Mouse (Mus musculus) liver, postnatal 0 days (tissue): ENCODE measurements at regions not wholly inside any gene's neighbourhood (a gene's known extent, or its start where the extent isn't known, plus 50 kb on each side); places are given as distances from the start of the nearest gene placed in this dataset.
A peak's percentile ranks its signal among the peaks of the same experiment; 100 is the strongest.

ENCODE experiments used
- ATAC-seq: fragments of 200-750 bp; cut with Nextera tagmentation; 2 replicates; pipeline ENCODE4 v1.8.0; 2017; ENCODE audit warnings: mild to moderate bottlenecking, moderate library complexity
- DNase-seq: peaks from one replicate; pipeline ENCODE4 v3.0.0-alpha.2; 2016
- H3K27ac ChIP-seq: fragments of 300-500 bp; sonication (generic); 2 replicates; pipeline ENCODE4 v1.5.1; 2014; ENCODE audit warnings: antibody characterized with exemption, moderate library complexity, mild to moderate bottlenecking, low read depth
- H3K27me3 ChIP-seq: fragments of 300-500 bp; sonication (generic); 2 replicates; pipeline ENCODE4 v1.6.1; 2014; ENCODE audit warnings: low read length, control low read depth, mixed read lengths; ENCODE audit not compliant: insufficient read depth
- H3K36me3 ChIP-seq: fragments of 300-500 bp; sonication (generic); replicated peaks from 2 replicates; pipeline ENCODE4 v1.6.1; 2014; ENCODE audit warnings: mild to moderate bottlenecking, control low read depth, low read length, moderate library complexity, mixed read lengths; ENCODE audit not compliant: insufficient read depth
- H3K4me1 ChIP-seq: fragments of 300-500 bp; sonication (generic); 2 replicates; pipeline ENCODE4 v1.6.1; 2014; ENCODE audit warnings: antibody characterized with exemption, mild to moderate bottlenecking, control low read depth; ENCODE audit not compliant: insufficient read depth
- H3K4me2 ChIP-seq: fragments of 300-500 bp; sonication (generic); 2 replicates; pipeline ENCODE4 v1.6.1; 2014; ENCODE audit warnings: low read depth, mild to moderate bottlenecking, low read length, moderate library complexity, mixed read lengths
- H3K4me3 ChIP-seq: fragments of 300-500 bp; sonication (generic); 2 replicates; pipeline ENCODE4 v1.5.1; 2014; ENCODE audit warnings: low read depth, low read length
- H3K9ac ChIP-seq: fragments of 300-500 bp; sonication (generic); replicated peaks from 2 replicates; pipeline ENCODE4 v1.6.1; 2014; ENCODE audit warnings: mild to moderate bottlenecking, moderate library complexity
- H3K9me3 ChIP-seq: fragments of 300-500 bp; sonication (generic); 2 replicates; pipeline ENCODE4 v1.6.1; 2016; ENCODE audit warnings: mild to moderate bottlenecking, control low read depth, low read length, mixed read lengths
- CTCF ChIP-seq: sonication (generic); IDR thresholded peaks from 2 replicates; pipeline ENCODE4 v1.5.1; 2016; ENCODE audit warnings: antibody characterized with exemption, low read depth
- EP300 ChIP-seq: IDR thresholded peaks from 2 replicates; pipeline ENCODE4 v1.6.1; 2016; ENCODE audit warnings: antibody characterized with exemption, low read depth, mild to moderate bottlenecking
- WGBS: fragments of 180-500 bp; shearing (Covaris S2); extraction: QIAGEN DNeasy Blood & Tissue Kit; methylation state at CpG from one replicate; pipeline ENCODE4 v1.1.7; 2014; ENCODE audit not compliant: insufficient replicate concordance; 5-methylcytosine and 5-hydroxymethylcytosine counted together

- DNase-seq, result no peak
- TF ChIP-seq CTCF, result no peak
- TF ChIP-seq EP300, result no peak
- Histone ChIP-seq H3K27me3 (no peaks in the 10 kb centered on the region), H3K4me1 (no peaks in the 10 kb centered on the region), H3K9me3 (no peaks in the 10 kb centered on the region), H3K27ac (no peak overlapping the region), H3K4me2 (no peak overlapping the region), H3K4me3 (no peak overlapping the region), H3K36me3 (no peaks in the 10 kb centered on the region), H3K9ac (no peak overlapping the region)
- no peak for ATAC-seq
- 82% methylated on average over 8 of the region's 10 CpGs for WGBS
These were observed 145.1 kb upstream of the Zfp64 start for GRCm38 (mm10) chr2:169100516-169100915.

- Histone ChIP-seq H3K9me3 (no peaks in the 10 kb centered on the region), H3K4me1 (no peaks in the 10 kb centered on the region), H3K4me3 (no peak overlapping the region), H3K36me3 (no peaks in the 10 kb centered on the region), H3K27me3 (no peaks in the 10 kb centered on the region), H3K4me2 (no peak overlapping the region), H3K9ac (no peak overlapping the region), H3K27ac (no peak overlapping the region)
- TF ChIP-seq CTCF (no peak), EP300 (no peak)
- ATAC-seq (no peak), DNase-seq (no peak)
- 84% methylated on average over 12 of the region's 12 CpGs for WGBS
These were observed 144.3 kb upstream of the Zfp64 start for GRCm38 (mm10) chr2:169099678-169100077.

GRCm38 (mm10) chr2:169098591-169098990, 143.2 kb upstream of the Zfp64 start:
- no peaks in the 10 kb centered on the region for H3K9me3 ChIP-seq
- no peak overlapping the region for H3K9ac ChIP-seq
- no peaks in the 10 kb centered on the region for H3K4me1 ChIP-seq
- DNase-seq, result no peak
- TF ChIP-seq CTCF (no peak), EP300 (no peak)
- 83% methylated on average over 6 of the region's 6 CpGs for WGBS
- no peaks in the 10 kb centered on the region for H3K36me3 ChIP-seq
- H3K27ac ChIP-seq, result no peak overlapping the region
- H3K4me3 ChIP-seq, result no peak overlapping the region
- ATAC-seq, result no peak
- H3K27me3 ChIP-seq, result no peaks in the 10 kb centered on the region
- no peak overlapping the region for H3K4me2 ChIP-seq

- H3K9ac ChIP-seq, result no peak overlapping the region
- no peak overlapping the region for H3K27ac ChIP-seq
- H3K36me3 ChIP-seq, result no peaks in the 10 kb centered on the region
- no peaks in the 10 kb centered on the region for H3K27me3 ChIP-seq
- DNase-seq (no peak), ATAC-seq (no peak)
- 0 out of 2 replicates have a peak, but pooled peaks cover under 1% of the 10 kb centered on the region for H3K4me1 ChIP-seq
- WGBS, result 90% methylated on average over 22 of the region's 22 CpGs
- H3K4me2 ChIP-seq, result no peak overlapping the region
- H3K4me3 ChIP-seq, result no peak overlapping the region
- peaks cover 2% of the 10 kb centered on the region; the same call in 1 of the 2 replicates for H3K9me3 ChIP-seq
- TF ChIP-seq EP300 (no peak), CTCF (no peak)
These were observed 138.8 kb upstream of the Zfp64 start for GRCm38 (mm10) chr2:169094011-169094754.

- Histone ChIP-seq H3K4me3 (no peak overlapping the region), H3K27ac (no peak overlapping the region)
- 71% methylated on average over 3 of the region's 3 CpGs for WGBS
These were observed 134.9 kb upstream of the Zfp64 start for GRCm38 (mm10) chr2:169090256-169090655.

GRCm38 (mm10) chr2:169088870-169089484, 133.6 kb upstream of the Zfp64 start:
- Histone ChIP-seq H3K4me2 (peak overlapping the region; percentile 23; the same call in 1 of the 2 replicates), H3K27me3 (no peaks in the 10 kb centered on the region), H3K36me3 (no peaks in the 10 kb centered on the region), H3K9me3 (peaks cover 2% of the 10 kb centered on the region; the same call in 1 of the 2 replicates), H3K27ac (peak overlapping the region; percentile 0; the same call in 1 of the 2 replicates), H3K9ac (no peak overlapping the region), H3K4me1 (0 out of 2 replicates have a peak, but pooled peaks cover 2% of the 10 kb centered on the region), H3K4me3 (no peak overlapping the region)
- WGBS, result 33% methylated on average over 16 of the region's 16 CpGs
- DNase-seq, result peak; percentile 27
- peak; percentile 35 for ATAC-seq
- TF ChIP-seq CTCF, result no peak
- TF ChIP-seq EP300, result no peak

More at GRCm38 (mm10) chr2:169090256-169090655, 134.9 kb upstream of the Zfp64 start:
- DNase-seq (no peak), ATAC-seq (no peak)
- H3K9me3 ChIP-seq, result peaks cover 2% of the 10 kb centered on the region; the same call in 1 of the 2 replicates
- H3K27me3 ChIP-seq, result no peaks in the 10 kb centered on the region
- no peaks in the 10 kb centered on the region for H3K36me3 ChIP-seq
- TF ChIP-seq CTCF, result peak; percentile 24
- TF ChIP-seq EP300, result no peak
- no peak overlapping the region for H3K9ac ChIP-seq
- no peak overlapping the region for H3K4me2 ChIP-seq
- 0 out of 2 replicates have a peak, but pooled peaks cover 2% of the 10 kb centered on the region for H3K4me1 ChIP-seq
